Mouse (Mus musculus): Measurements from ENCODE around the gene Kcnh1. TPM values are rescaled to one million over a fixed set of nuclear protein-coding genes. Genes with fewer than 3 reads are reported as not detected.

Kcnh1 gene
- polyA plus RNA-seq, 1 experiment from 2014 or later = 0.39 TPM

DNA sequence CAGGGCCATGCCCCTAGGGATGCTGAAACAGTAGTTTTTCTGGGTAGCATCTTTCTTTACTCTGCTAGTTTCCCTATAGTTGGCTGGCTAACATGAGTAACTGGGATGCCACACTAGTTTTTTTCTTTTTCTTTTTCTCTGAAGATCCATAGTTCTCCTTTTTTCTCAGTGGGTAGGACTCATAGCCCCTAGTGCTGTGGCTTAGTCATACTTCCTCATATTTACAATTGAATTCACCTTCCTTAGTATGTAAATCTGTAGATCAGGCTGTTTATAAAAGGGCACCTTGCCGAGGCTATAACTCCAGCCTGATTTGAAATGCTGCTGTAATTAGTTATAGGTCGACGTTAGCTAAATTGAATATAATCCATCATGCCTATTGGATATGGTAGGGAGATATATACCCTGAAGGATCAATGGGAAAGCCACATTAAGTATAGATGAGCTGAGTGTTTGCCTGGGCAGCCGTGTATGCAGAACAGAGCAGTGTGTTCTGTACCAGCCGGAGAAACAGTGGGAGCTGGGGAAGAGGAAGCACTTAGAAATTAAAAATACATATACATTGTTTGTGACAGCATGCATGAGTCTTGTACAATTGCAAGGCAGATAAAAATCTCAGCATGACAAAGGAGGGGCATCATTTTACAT, 107.0 kb downstream of the Kcnh1 start:
- Histone ChIP-seq H3K9me3 (replicated peaks; ENCODE audit: control insufficient read depth, low read length) (no peaks in the 10 kb centered on the region), H3K4me1 (ENCODE audit: control insufficient read depth, insufficient read depth, low read length) (no peaks in the 10 kb centered on the region), H3K27ac (ENCODE audit: low read depth, low read length) (no peak overlapping the region), H3K36me3 (ENCODE audit: control insufficient read depth, insufficient read depth, low read length) (no peaks in the 10 kb centered on the region), H3K27me3 (ENCODE audit: control insufficient read depth, insufficient read depth, low read length) (no peaks in the 10 kb centered on the region), H3K9ac (ENCODE audit: low read depth, low read length) (no peak overlapping the region), H3K4me3 (ENCODE audit: low read depth, low read length) (no peak overlapping the region), H3K4me2 (no peak overlapping the region)
- WGBS (ENCODE audit: insufficient replicate concordance) = 81% methylated on average over 5 of the region's 5 CpGs
- no peak for ATAC-seq (replicated peaks; ENCODE audit: insufficient number of reproducible peaks, low FRiP score, low TSS enrichment)

GRCm38 (mm10) chr1:192300417-192300816, 109.8 kb downstream of the Kcnh1 start:
- H3K9me3 ChIP-seq (replicated peaks; ENCODE audit: control insufficient read depth, low read length) = no peaks in the 10 kb centered on the region
- H3K4me2 ChIP-seq = no peak overlapping the region
- no peak overlapping the region for H3K9ac ChIP-seq (ENCODE audit: low read depth, low read length)
- no peak overlapping the region for H3K27ac ChIP-seq (ENCODE audit: low read depth, low read length)
- H3K27me3 ChIP-seq (ENCODE audit: control insufficient read depth, insufficient read depth, low read length) = no peaks in the 10 kb centered on the region
- no peak for ATAC-seq (replicated peaks; ENCODE audit: insufficient number of reproducible peaks, low FRiP score, low TSS enrichment)
- no peak overlapping the region for H3K4me3 ChIP-seq (ENCODE audit: low read depth, low read length)
- H3K4me1 ChIP-seq (ENCODE audit: control insufficient read depth, insufficient read depth, low read length) = no peaks in the 10 kb centered on the region
- H3K36me3 ChIP-seq (ENCODE audit: control insufficient read depth, insufficient read depth, low read length) = no peaks in the 10 kb centered on the region
- WGBS (ENCODE audit: insufficient replicate concordance) = 62% methylated on average over 7 of the region's 7 CpGs

DNA sequence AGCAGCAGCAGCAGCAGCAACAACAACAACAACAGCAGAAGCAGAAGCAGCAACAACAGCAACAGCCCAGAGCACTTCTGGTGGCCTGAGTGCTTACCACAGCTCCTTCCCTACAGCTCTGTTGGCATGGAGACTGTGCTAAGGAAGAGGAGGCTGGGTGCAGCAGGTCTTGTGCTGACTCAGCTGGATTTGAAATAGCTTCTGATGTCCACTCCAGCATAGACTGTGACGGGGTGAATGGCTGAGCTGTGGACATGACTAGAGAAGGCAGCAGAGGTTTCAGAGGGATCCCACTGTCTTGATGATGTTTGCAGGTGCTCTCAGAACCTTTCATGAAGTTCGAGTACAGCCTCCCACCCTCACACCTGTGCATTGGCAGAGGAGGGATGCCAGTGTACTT, 113.0 kb downstream of the Kcnh1 start:
- no peak overlapping the region for H3K27ac ChIP-seq (ENCODE audit: low read depth, low read length)
- no peaks in the 10 kb centered on the region for H3K9me3 ChIP-seq (replicated peaks; ENCODE audit: control insufficient read depth, low read length)
- no peak overlapping the region for H3K9ac ChIP-seq (ENCODE audit: low read depth, low read length)
- H3K27me3 ChIP-seq (ENCODE audit: control insufficient read depth, insufficient read depth, low read length) = no peaks in the 10 kb centered on the region
- WGBS (ENCODE audit: insufficient replicate concordance) = 65% methylated on average over 2 of the region's 2 CpGs
- no peaks in the 10 kb centered on the region for H3K4me1 ChIP-seq (ENCODE audit: control insufficient read depth, insufficient read depth, low read length)
- H3K4me2 ChIP-seq = no peak overlapping the region
- H3K4me3 ChIP-seq (ENCODE audit: low read depth, low read length) = no peak overlapping the region
- no peaks in the 10 kb centered on the region for H3K36me3 ChIP-seq (ENCODE audit: control insufficient read depth, insufficient read depth, low read length)
- ATAC-seq (replicated peaks; ENCODE audit: insufficient number of reproducible peaks, low FRiP score, low TSS enrichment) = no peak

- Histone ChIP-seq H3K27me3 (ENCODE audit: control insufficient read depth, insufficient read depth, low read length) (no peaks in the 10 kb centered on the region), H3K27ac (ENCODE audit: low read depth, low read length) (no peak overlapping the region), H3K4me3 (ENCODE audit: low read depth, low read length) (no peak overlapping the region), H3K4me1 (ENCODE audit: control insufficient read depth, insufficient read depth, low read length) (no peaks in the 10 kb centered on the region), H3K9ac (ENCODE audit: low read depth, low read length) (no peak overlapping the region), H3K9me3 (replicated peaks; ENCODE audit: control insufficient read depth, low read length) (no peaks in the 10 kb centered on the region), H3K36me3 (ENCODE audit: control insufficient read depth, insufficient read depth, low read length) (no peaks in the 10 kb centered on the region), H3K4me2 (no peak overlapping the region)
- ATAC-seq (replicated peaks; ENCODE audit: insufficient number of reproducible peaks, low FRiP score, low TSS enrichment) = no peak
- 85% methylated on average over 1 of the region's 1 CpGs for WGBS (ENCODE audit: insufficient replicate concordance)
Measured at GRCm38 (mm10) chr1:192305155-192305554, 114.6 kb downstream of the Kcnh1 start.

DNA sequence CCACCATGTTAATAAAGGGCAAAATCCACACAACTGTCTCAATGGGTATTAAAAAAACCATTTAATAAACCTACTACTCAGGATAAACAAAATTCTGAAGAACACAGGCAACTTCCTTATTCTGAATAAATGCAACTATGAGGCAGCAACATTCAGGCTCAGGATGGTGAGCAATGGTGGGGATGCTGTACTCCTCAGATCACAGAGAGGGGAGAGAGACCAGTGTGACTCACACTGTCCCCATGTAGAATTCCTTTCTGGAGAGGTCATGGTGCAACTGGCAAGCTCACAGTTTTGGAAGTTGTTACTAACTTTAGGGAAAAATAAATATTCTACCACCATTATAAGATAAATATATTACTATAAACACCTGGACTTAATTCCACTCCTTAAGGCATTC, 116.5 kb downstream of the Kcnh1 start:
- Histone ChIP-seq H3K27me3 (ENCODE audit: control insufficient read depth, insufficient read depth, low read length) (no peaks in the 10 kb centered on the region), H3K4me1 (ENCODE audit: control insufficient read depth, insufficient read depth, low read length) (no peaks in the 10 kb centered on the region), H3K9me3 (replicated peaks; ENCODE audit: control insufficient read depth, low read length) (no peaks in the 10 kb centered on the region), H3K27ac (ENCODE audit: low read depth, low read length) (no peak overlapping the region), H3K9ac (ENCODE audit: low read depth, low read length) (no peak overlapping the region), H3K4me3 (ENCODE audit: low read depth, low read length) (no peak overlapping the region), H3K36me3 (ENCODE audit: control insufficient read depth, insufficient read depth, low read length) (no peaks in the 10 kb centered on the region), H3K4me2 (no peak overlapping the region)
- no peak for ATAC-seq (replicated peaks; ENCODE audit: insufficient number of reproducible peaks, low FRiP score, low TSS enrichment)

DNA sequence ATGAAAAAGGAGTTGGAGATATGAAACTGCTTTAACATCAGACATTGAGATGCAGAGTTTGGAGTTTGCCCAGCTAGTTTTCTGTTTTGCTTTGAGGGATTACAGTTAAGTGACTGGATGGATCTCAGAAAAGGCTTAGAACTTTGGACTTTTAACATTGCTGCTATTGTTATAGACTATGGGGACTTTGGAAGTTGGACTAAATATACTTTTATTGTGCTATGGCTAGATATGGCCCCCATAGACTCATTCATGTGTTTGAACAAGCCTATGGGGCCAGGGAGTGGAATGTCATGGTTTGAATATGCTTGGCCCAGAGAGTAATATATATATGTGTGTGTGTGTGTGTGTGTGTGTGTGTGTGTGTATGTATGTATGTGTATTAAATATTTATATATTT, 120.7 kb downstream of the Kcnh1 start:
- no peaks in the 10 kb centered on the region for H3K36me3 ChIP-seq (ENCODE audit: control insufficient read depth, insufficient read depth, low read length)
- H3K4me1 ChIP-seq (ENCODE audit: control insufficient read depth, insufficient read depth, low read length) = no peaks in the 10 kb centered on the region
- no peaks in the 10 kb centered on the region for H3K27me3 ChIP-seq (ENCODE audit: control insufficient read depth, insufficient read depth, low read length)
- no peak overlapping the region for H3K4me3 ChIP-seq (ENCODE audit: low read depth, low read length)
- H3K4me2 ChIP-seq = no peak overlapping the region
- no peak overlapping the region for H3K27ac ChIP-seq (ENCODE audit: low read depth, low read length)
- no peaks in the 10 kb centered on the region for H3K9me3 ChIP-seq (replicated peaks; ENCODE audit: control insufficient read depth, low read length)
- ATAC-seq (replicated peaks; ENCODE audit: insufficient number of reproducible peaks, low FRiP score, low TSS enrichment) = no peak
- no peak overlapping the region for H3K9ac ChIP-seq (ENCODE audit: low read depth, low read length)

- no peaks in the 10 kb centered on the region for H3K27me3 ChIP-seq (ENCODE audit: control insufficient read depth, insufficient read depth, low read length)
- WGBS (ENCODE audit: insufficient replicate concordance) = 70% methylated on average over 6 of the region's 6 CpGs
- no peak for ATAC-seq (replicated peaks; ENCODE audit: insufficient number of reproducible peaks, low FRiP score, low TSS enrichment)
Measured at GRCm38 (mm10) chr1:192311851-192312438, 121.4 kb downstream of the Kcnh1 start.

GRCm38 (mm10) chr1:192312446-192312845, 121.9 kb downstream of the Kcnh1 start:
- no peak for ATAC-seq (replicated peaks; ENCODE audit: insufficient number of reproducible peaks, low FRiP score, low TSS enrichment)
- no peak overlapping the region for H3K27ac ChIP-seq (ENCODE audit: low read depth, low read length)
- no peaks in the 10 kb centered on the region for H3K4me1 ChIP-seq (ENCODE audit: control insufficient read depth, insufficient read depth, low read length)
- no peak overlapping the region for H3K4me3 ChIP-seq (ENCODE audit: low read depth, low read length)
- H3K9ac ChIP-seq (ENCODE audit: low read depth, low read length) = no peak overlapping the region
- no peaks in the 10 kb centered on the region for H3K27me3 ChIP-seq (ENCODE audit: control insufficient read depth, insufficient read depth, low read length)
- no peaks in the 10 kb centered on the region for H3K36me3 ChIP-seq (ENCODE audit: control insufficient read depth, insufficient read depth, low read length)
- 68% methylated on average over 4 of the region's 4 CpGs for WGBS (ENCODE audit: insufficient replicate concordance)
- no peaks in the 10 kb centered on the region for H3K9me3 ChIP-seq (replicated peaks; ENCODE audit: control insufficient read depth, low read length)
- no peak overlapping the region for H3K4me2 ChIP-seq

More at GRCm38 (mm10) chr1:192311851-192312438, 121.4 kb downstream of the Kcnh1 start:
- Histone ChIP-seq H3K4me1 (ENCODE audit: control insufficient read depth, insufficient read depth, low read length) (no peaks in the 10 kb centered on the region), H3K9me3 (replicated peaks; ENCODE audit: control insufficient read depth, low read length) (no peaks in the 10 kb centered on the region), H3K27ac (ENCODE audit: low read depth, low read length) (no peak overlapping the region), H3K36me3 (ENCODE audit: control insufficient read depth, insufficient read depth, low read length) (no peaks in the 10 kb centered on the region), H3K4me2 (no peak overlapping the region), H3K9ac (ENCODE audit: low read depth, low read length) (no peak overlapping the region), H3K4me3 (ENCODE audit: low read depth, low read length) (no peak overlapping the region)

- H3K27me3 ChIP-seq (ENCODE audit: control insufficient read depth, insufficient read depth, low read length) = no peaks in the 10 kb centered on the region
- no peak for ATAC-seq (replicated peaks; ENCODE audit: insufficient number of reproducible peaks, low FRiP score, low TSS enrichment)
- H3K9me3 ChIP-seq (replicated peaks; ENCODE audit: control insufficient read depth, low read length) = no peaks in the 10 kb centered on the region
Measured at GRCm38 (mm10) chr1:192312998-192313397, 122.4 kb downstream of the Kcnh1 start.

More at GRCm38 (mm10) chr1:192312998-192313397, 122.4 kb downstream of the Kcnh1 start:
- Histone ChIP-seq H3K9ac (ENCODE audit: low read depth, low read length) (no peak overlapping the region), H3K4me2 (no peak overlapping the region), H3K4me3 (ENCODE audit: low read depth, low read length) (no peak overlapping the region), H3K36me3 (ENCODE audit: control insufficient read depth, insufficient read depth, low read length) (no peaks in the 10 kb centered on the region), H3K4me1 (ENCODE audit: control insufficient read depth, insufficient read depth, low read length) (no peaks in the 10 kb centered on the region), H3K27ac (ENCODE audit: low read depth, low read length) (no peak overlapping the region)
- WGBS (ENCODE audit: insufficient replicate concordance) = 76% methylated on average over 4 of the region's 4 CpGs

All from heart, embryonic 11.5 days (tissue).